13 mouse cellular contexts compared by ENCODE assay signal in genomic region chr4:55696428-55696827, GRCm38 (mm10).
DNase-seq lines count a peak whose midpoint lies in the region; ATAC-seq lines count a peak whose summit lies in the region.
"Had no signal": no experiment of that assay in that cellular context is flagged by ENCODE, and none has a peak within 500 bp of the region (broad histone marks: within the 10 kb centered on the region; RNA-seq: fewer than 3 reads in every experiment).

No protein-coding gene starts in this region.

- no peak overlapping the region for H3K9ac ChIP-seq in forebrain, embryonic 16.5 days (replicated peaks; ENCODE audit: low read depth, low read length)
- H3K9ac ChIP-seq: hindbrain, embryonic 13.5 days had no signal

- H3K9me3 ChIP-seq in forebrain, embryonic 16.5 days (ENCODE audit: control insufficient read depth, low read length) = no peaks in the 10 kb centered on the region
- H3K9me3 ChIP-seq: hindbrain, embryonic 13.5 days had no signal

- H3K27me3 ChIP-seq in forebrain, embryonic 16.5 days (replicated peaks; ENCODE audit: control insufficient read depth, insufficient read depth, low read length) = no peaks in the 10 kb centered on the region
- H3K27me3 ChIP-seq: hindbrain, embryonic 13.5 days had no signal

- no peaks in the 10 kb centered on the region for H3K4me1 ChIP-seq in forebrain, embryonic 16.5 days (replicated peaks; ENCODE audit: control insufficient read depth, insufficient read depth, low read length)

- WGBS in forebrain, embryonic 16.5 days = 21% methylated on average over 1 of the region's 1 CpGs

- no peak overlapping the region for H3K27ac ChIP-seq in forebrain, embryonic 16.5 days (ENCODE audit: low read length)
- H3K27ac ChIP-seq: hindbrain, embryonic 13.5 days; macrophage had no signal

- H3K36me3 ChIP-seq in forebrain, embryonic 16.5 days (ENCODE audit: control insufficient read depth, insufficient read depth) = no peaks in the 10 kb centered on the region
- H3K36me3 ChIP-seq: hindbrain, embryonic 13.5 days had no signal

- DNase-seq in cerebellum, postnatal 14 days = peak; percentile 50 to 65
- peak; percentile 48 to 60 for DNase-seq in kidney, postnatal 4 days
- DNase-seq in kidney, adult 8-10 months = no peak
- peak; percentile 26 for DNase-seq in 3134 (ENCODE audit: extremely low read depth, insufficient read length, low spot score)
- DNase-seq in adrenal gland, postnatal 25 days = peak; percentile 69
- no peak for DNase-seq in urinary bladder, postnatal 36 days (ENCODE audit: low spot score in 2 of 2)
- DNase-seq: kidney, adult 9 months; thymus, adult 2 months had no signal

- H3K4me3 ChIP-seq in forebrain, embryonic 16.5 days (replicated peaks; ENCODE audit: low read length) = no peak overlapping the region
- H3K4me3 ChIP-seq: hindbrain, embryonic 13.5 days had no signal

- ATAC-seq in cerebellum, adult (ENCODE audit: insufficient number of reproducible peaks, low FRiP score, low TSS enrichment) = no peak
- ATAC-seq in forebrain, embryonic 16.5 days = no peak

- no peak overlapping the region for H3K4me2 ChIP-seq in forebrain, embryonic 16.5 days (ENCODE audit: low read length)
- H3K4me2 ChIP-seq: heart, embryonic 11.5 days; hindbrain, embryonic 13.5 days had no signal

Comparison
In these comparisons a context has a peak if more than half of its experiments do, and no peak if none do; other contexts are left out.
1. DNase-seq: peak in cerebellum, postnatal 14 days (2 of 2), kidney, postnatal 4 days (2 of 2), 3134 (single experiment) and adrenal gland, postnatal 25 days (single experiment); none in kidney, adult 8-10 months (0 of 2) and urinary bladder, postnatal 36 days (0 of 2).